Mouse (Mus musculus) liver, postnatal 0 days (tissue): ENCODE measurements around the gene Stk25.

Experiments
- CTCF ChIP-seq: sonication (generic); IDR thresholded peaks from 2 replicates; pipeline ENCODE4 v1.5.1; 2016; ENCODE audit warnings: antibody characterized with exemption, low read depth
- EP300 ChIP-seq: IDR thresholded peaks from 2 replicates; pipeline ENCODE4 v1.6.1; 2016; ENCODE audit warnings: antibody characterized with exemption, low read depth, mild to moderate bottlenecking

GRCm38 (mm10) chr1:93691106-93691505 lies 32.6 kb upstream of the Stk25 start:
- TF ChIP-seq EP300 (no peak), CTCF (no peak)
